8 mouse cellular contexts compared by ENCODE assay signal in genomic region chr6:120196837-120197236, GRCm38 (mm10).
DNase-seq lines count a peak whose midpoint lies in the region.

No protein-coding gene starts in this region.

- peak; percentile 17 for DNase-seq in cerebellum, adult 9-10 months
- no peak for DNase-seq in cerebellum, adult 11-12 months
- DNase-seq in left cerebral cortex, postnatal 4 days = peak; percentile 26
- DNase-seq in left cerebral cortex, adult 8-10 months (ENCODE audit: low spot score in 2 of 2) = no peak
- DNase-seq in R1 (ENCODE audit: low read depth, low spot score) = peak; percentile 84
- DNase-seq in kidney, postnatal 36 days = peak; percentile 48 to 61
- DNase-seq in thymus, postnatal 4 days = peak; percentile 70
- no peak for DNase-seq in testis, postnatal 14 days (ENCODE audit: low spot score)

- intact Hi-C loops in left cerebral cortex, postnatal 4 days (cut with DNase I) = loop anchor here (10.0 kb wide), 2 partner anchors 152 to 712 kb away; no protein-coding TSS in a partner anchor

Comparison
In these comparisons a context has a peak if more than half of its experiments do, and no peak if none do; other contexts are left out.
1. DNase-seq: peak in cerebellum, adult 9-10 months (single experiment), left cerebral cortex, postnatal 4 days (single experiment), R1 (single experiment), kidney, postnatal 36 days (2 of 2) and thymus, postnatal 4 days (single experiment); none in cerebellum, adult 11-12 months (single experiment), left cerebral cortex, adult 8-10 months (0 of 2) and testis, postnatal 14 days (single experiment).